Mouse (Mus musculus) lung, adult 2 months (tissue): Measurements from ENCODE around the gene Gnb5.

ENCODE experiments used
- CTCF ChIP-seq: fragments of 200-500 bp; IDR thresholded peaks from 2 replicates; pipeline ENCODE4 v1.5.1; 2011; ENCODE audit warnings: mild to moderate bottlenecking, low read length, control low read depth; ENCODE audit not compliant: insufficient read depth
- POLR2A ChIP-seq: fragments of 200-500 bp; IDR thresholded peaks from 2 replicates; pipeline ENCODE4 v1.6.1; 2011; ENCODE audit warnings: low read depth, mild to moderate bottlenecking, control low read depth, low read length, borderline replicate concordance; ENCODE audit errors: extremely low read depth

- no peak for TF ChIP-seq CTCF
- no peak for TF ChIP-seq POLR2A
These were observed 56.9 kb downstream of the Gnb5 start for GRCm38 (mm10) chr9:75363001-75363400.
